Mouse (Mus musculus) MEL (cell line): ENCODE results near the gene Gm9508.
"Not testable (repeated sequence)": the region's sequence is repeated elsewhere in the genome, so short reads cannot be mapped to it uniquely, and the experiment has no call there.

Experiments used
- CTCF ChIP-seq, 3 experiments: IDR thresholded peaks in 2 of 3; conservative IDR thresholded peaks in 1 of 3; 2 replicates each; pipeline ENCODE4 v1.5.1; 2011 to 2012; ENCODE audit warnings: low read length in 3 of 3, low read depth in 2 of 3, mild to moderate bottlenecking in 2 of 3, improper control_type of control experiment in 1 of 3, inconsistent platforms in 1 of 3, mixed read lengths in 1 of 3, moderate library complexity in 1 of 3; ENCODE audit not compliant: control insufficient read depth in 1 of 3, insufficient read depth in 1 of 3, poor library complexity in 1 of 3, severe bottlenecking in 1 of 3
- EP300 ChIP-seq, 2 experiments: IDR thresholded peaks; 2 replicates each; pipeline ENCODE4 v1.6.1; 2011; ENCODE audit warnings: improper control_type of control experiment in 2 of 2, low read length in 2 of 2, low read depth in 1 of 2, mild to moderate bottlenecking in 1 of 2
- MAFK ChIP-seq: IDR thresholded peaks from 2 replicates; pipeline ENCODE4 v1.6.1; 2011; ENCODE audit warnings: low read depth, mild to moderate bottlenecking, low read length, improper control_type of control experiment, borderline replicate concordance
- POLR2A ChIP-seq, 2 experiments: IDR thresholded peaks; 2 replicates each; pipeline ENCODE4 v1.6.1; 2011 to 2012; ENCODE audit warnings: low read length in 2 of 2, mild to moderate bottlenecking in 2 of 2, control low read depth in 1 of 2, improper control_type of control experiment in 1 of 2, low read depth in 1 of 2, moderate library complexity in 1 of 2; ENCODE audit not compliant: control insufficient read depth in 1 of 2, insufficient read depth in 1 of 2, poor library complexity in 1 of 2

GRCm38 (mm10) chr10:77690356-77690807 is 6.7 kb downstream of the Gm9508 start, which contains the start of gene Gm19402:
- not testable (repeated sequence) for TF ChIP-seq MAFK; POLR2A (IDR thresholded peaks at IDR 0.05; ENCODE audit: control insufficient read depth in 1 of 2, insufficient read depth in 1 of 2, low read depth in 1 of 2, low read length in 2 of 2, poor library complexity in 1 of 2); EP300 (IDR thresholded peaks at IDR 0.05; ENCODE audit: low read depth in 1 of 2, low read length in 2 of 2); CTCF (IDR thresholded peaks at IDR 0.05 in 2 of 3, conservative IDR thresholded peaks at IDR 0.05 in 1 of 3; ENCODE audit: control insufficient read depth in 1 of 3, insufficient read depth in 1 of 3, low read depth in 2 of 3, low read length in 3 of 3, poor library complexity in 1 of 3, severe bottlenecking in 1 of 3)
